Mouse (Mus musculus): ENCODE results near the gene Mcm6. TPM values are rescaled to one million over a fixed set of nuclear protein-coding genes. Genes with fewer than 3 reads are reported as not detected.

Gene Mcm6
- total RNA-seq (2021): 10 to 100 TPM; 17.6 to 23.4 TPM
- long read RNA-seq, experiment 1, full-length matches to known transcripts: 22 of 25 reads
- long read RNA-seq, experiment 1, partial matches to known transcripts: 1 of 25 reads
- long read RNA-seq, experiment 1, other reads (novel, unspliced or antisense): 2 of 25 reads
- long read RNA-seq, experiment 2, full-length matches to known transcripts: 28 of 31 reads
- long read RNA-seq, experiment 2, partial matches to known transcripts: 1 of 31 reads
- long read RNA-seq, experiment 2, other reads (novel, unspliced or antisense): 2 of 31 reads

GRCm38 (mm10) chr1:128359554-128360376, at the start of gene Mcm6:
Gene Mcm6, minus strand, starts transcription at chr1:128359664.
- Histone ChIP-seq H3K4me3 (peak within 1 kb of the TSS; percentile 89), H3K27ac (no peak within 1 kb of the TSS; the same call in 1 of the 2 replicates)
- peak; percentile 92 to 94 for DNase-seq (ENCODE audit: low spot score in 2 of 2)
- no peak for TF ChIP-seq CTCF (conservative IDR thresholded peaks at IDR 0.05)

GRCm38 (mm10) chr1:128406846-128407245, 47.4 kb upstream of the Mcm6 start:
- no peak for TF ChIP-seq CTCF (conservative IDR thresholded peaks at IDR 0.05)
- Histone ChIP-seq H3K4me3 (no peak overlapping the region), H3K27ac (no peak overlapping the region)
- no peak for DNase-seq (ENCODE audit: low spot score in 2 of 2)

- Histone ChIP-seq H3K4me3 (no peak overlapping the region), H3K27ac (peak overlapping the region; percentile 47; the same call in 1 of the 2 replicates)
- no peak for DNase-seq (ENCODE audit: low spot score in 2 of 2)
- no peak for TF ChIP-seq CTCF (conservative IDR thresholded peaks at IDR 0.05)
These were observed 46.2 kb upstream of the Mcm6 start for GRCm38 (mm10) chr1:128405675-128406074.

- no peak for TF ChIP-seq CTCF (conservative IDR thresholded peaks at IDR 0.05)
- H3K27ac ChIP-seq: peak overlapping the region; percentile 47; the same call in 1 of the 2 replicates
These were observed 45.6 kb upstream of the Mcm6 start for GRCm38 (mm10) chr1:128405041-128405481.

GRCm38 (mm10) chr1:128400926-128401325, 41.5 kb upstream of the Mcm6 start:
- TF ChIP-seq CTCF (conservative IDR thresholded peaks at IDR 0.05): no peak
- DNase-seq (ENCODE audit: low spot score in 2 of 2): no peak
- no peak overlapping the region for H3K4me3 ChIP-seq
- peak overlapping the region; percentile 49 for H3K27ac ChIP-seq

More at GRCm38 (mm10) chr1:128405041-128405481, 45.6 kb upstream of the Mcm6 start:
- no peak overlapping the region for H3K4me3 ChIP-seq
- DNase-seq (ENCODE audit: low spot score in 2 of 2): no peak

GRCm38 (mm10) chr1:128399941-128400915, 40.8 kb upstream of the Mcm6 start:
- peak overlapping the region; percentile 49 for H3K27ac ChIP-seq
- H3K4me3 ChIP-seq: no peak overlapping the region
- DNase-seq (ENCODE audit: low spot score in 2 of 2): no peak
- no peak for TF ChIP-seq CTCF (conservative IDR thresholded peaks at IDR 0.05)

- no peak overlapping the region for H3K27ac ChIP-seq
- no peak for TF ChIP-seq CTCF (conservative IDR thresholded peaks at IDR 0.05)
- H3K4me3 ChIP-seq: no peak overlapping the region
- no peak for DNase-seq (ENCODE audit: low spot score in 2 of 2)
These were observed 39.4 kb upstream of the Mcm6 start for GRCm38 (mm10) chr1:128398738-128399445.

GRCm38 (mm10) chr1:128394657-128395056, 35.2 kb upstream of the Mcm6 start:
- H3K4me3 ChIP-seq: no peak overlapping the region
- no peak overlapping the region for H3K27ac ChIP-seq
- DNase-seq (ENCODE audit: low spot score in 2 of 2): no peak
- TF ChIP-seq CTCF (conservative IDR thresholded peaks at IDR 0.05): no peak

- TF ChIP-seq CTCF (conservative IDR thresholded peaks at IDR 0.05): no peak
- Histone ChIP-seq H3K27ac (no peak overlapping the region), H3K4me3 (no peak overlapping the region)
- DNase-seq (ENCODE audit: low spot score in 2 of 2): no peak
These were observed 32.9 kb upstream of the Mcm6 start for GRCm38 (mm10) chr1:128392382-128392781.

GRCm38 (mm10) chr1:128386487-128386886, 27.0 kb upstream of the Mcm6 start:
- H3K4me3 ChIP-seq: no peak overlapping the region
- H3K27ac ChIP-seq: no peak overlapping the region
- no peak for DNase-seq (ENCODE audit: low spot score in 2 of 2)
- TF ChIP-seq CTCF (conservative IDR thresholded peaks at IDR 0.05): no peak

- H3K27ac ChIP-seq: no peak overlapping the region
- no peak for DNase-seq (ENCODE audit: low spot score in 2 of 2)
- TF ChIP-seq CTCF (conservative IDR thresholded peaks at IDR 0.05): no peak
- H3K4me3 ChIP-seq: no peak overlapping the region
These were observed 17.4 kb upstream of the Mcm6 start for GRCm38 (mm10) chr1:128376841-128377240.

Measured in layer of hippocampus, adult 2 months (tissue).